Mouse (Mus musculus): ENCODE results near the gene Ank2.

GRCm38 (mm10) chr3:127004860-127005633 lies 494.1 kb downstream of the Ank2 start:
- no peak for TF ChIP-seq GATA1 (IDR thresholded peaks at IDR 0.05; ENCODE audit: borderline replicate concordance, low read length)
- no peak for TF ChIP-seq FLI1 (IDR thresholded peaks at IDR 0.05; ENCODE audit: low read length)
